Mouse (Mus musculus) embryonic facial prominence, embryonic 11.5 days (tissue): ENCODE results near the gene Hoxc10. TPM values are rescaled to one million over a fixed set of nuclear protein-coding genes. Genes with fewer than 3 reads are reported as not detected.

Experiments used
- ATAC-seq: fragments of 200-750 bp; cut with Nextera tagmentation; replicated peaks from 2 replicates; pipeline ENCODE4 v1.8.0; 2017; ENCODE audit warnings: low read depth; ENCODE audit not compliant: insufficient number of reproducible peaks, low FRiP score, low TSS enrichment
- DNase-seq: peaks from one replicate; pipeline ENCODE4 v3.0.0-alpha.2; 2015; ENCODE audit warnings: low spot score
- H3K27ac ChIP-seq: fragments of 300-500 bp; sonication (generic); replicated peaks from 2 replicates; pipeline ENCODE4 v1.5.1; 2014; ENCODE audit warnings: mild to moderate bottlenecking, low read depth, low read length, control low read depth
- H3K27me3 ChIP-seq: fragments of 300-500 bp; sonication (generic); 2 replicates; pipeline ENCODE4 v1.6.1; 2014; ENCODE audit warnings: mild to moderate bottlenecking, low read length, moderate library complexity, mixed read lengths; ENCODE audit not compliant: control insufficient read depth, insufficient read depth
- H3K36me3 ChIP-seq: fragments of 300-500 bp; sonication (generic); replicated peaks from 2 replicates; pipeline ENCODE4 v1.6.1; 2014; ENCODE audit warnings: low read depth, mild to moderate bottlenecking, low read length, moderate library complexity, mixed read lengths; ENCODE audit not compliant: control insufficient read depth, insufficient read depth
- H3K4me1 ChIP-seq: fragments of 300-500 bp; sonication (generic); 2 replicates; pipeline ENCODE4 v1.6.1; 2014; ENCODE audit warnings: low read length, mixed read lengths; ENCODE audit not compliant: control insufficient read depth, insufficient read depth
- H3K4me2 ChIP-seq: fragments of 300-500 bp; sonication (generic); 2 replicates; pipeline ENCODE4 v1.6.1; 2014; ENCODE audit warnings: low read depth, mild to moderate bottlenecking, control low read depth, low read length, moderate library complexity
- H3K4me3 ChIP-seq: fragments of 300-500 bp; sonication (generic); 2 replicates; pipeline ENCODE4 v1.5.1; 2014; ENCODE audit warnings: low read depth, low read length, control low read depth
- H3K9ac ChIP-seq: fragments of 300-500 bp; sonication (generic); replicated peaks from 2 replicates; pipeline ENCODE4 v1.6.1; 2014; ENCODE audit warnings: mild to moderate bottlenecking, control low read depth, low read length
- H3K9me3 ChIP-seq: fragments of 300-500 bp; sonication (generic); replicated peaks from 2 replicates; pipeline ENCODE4 v1.6.1; 2016; ENCODE audit warnings: mild to moderate bottlenecking, low read length, inconsistent platforms, mixed read lengths; ENCODE audit not compliant: control insufficient read depth
- WGBS: fragments of 180-500 bp; shearing (Covaris S2); extraction: QIAGEN DNeasy Blood & Tissue Kit; methylation state at CpG from one replicate; pipeline ENCODE4 v1.1.7; 2014; 5-methylcytosine and 5-hydroxymethylcytosine counted together
- polyA plus RNA-seq: library from polyadenylated mRNA; unstranded; fragments of >200 nt; fragmentation: Nextera tagmentation; extraction: Ambion mirVana; gene quantifications from 2 replicates; pipeline ENCODE4 v1.2.1, GENCODE M21; 2014

Hoxc10 gene
- polyA plus RNA-seq, 1 experiment from 2014 or later: not detected

DNA sequence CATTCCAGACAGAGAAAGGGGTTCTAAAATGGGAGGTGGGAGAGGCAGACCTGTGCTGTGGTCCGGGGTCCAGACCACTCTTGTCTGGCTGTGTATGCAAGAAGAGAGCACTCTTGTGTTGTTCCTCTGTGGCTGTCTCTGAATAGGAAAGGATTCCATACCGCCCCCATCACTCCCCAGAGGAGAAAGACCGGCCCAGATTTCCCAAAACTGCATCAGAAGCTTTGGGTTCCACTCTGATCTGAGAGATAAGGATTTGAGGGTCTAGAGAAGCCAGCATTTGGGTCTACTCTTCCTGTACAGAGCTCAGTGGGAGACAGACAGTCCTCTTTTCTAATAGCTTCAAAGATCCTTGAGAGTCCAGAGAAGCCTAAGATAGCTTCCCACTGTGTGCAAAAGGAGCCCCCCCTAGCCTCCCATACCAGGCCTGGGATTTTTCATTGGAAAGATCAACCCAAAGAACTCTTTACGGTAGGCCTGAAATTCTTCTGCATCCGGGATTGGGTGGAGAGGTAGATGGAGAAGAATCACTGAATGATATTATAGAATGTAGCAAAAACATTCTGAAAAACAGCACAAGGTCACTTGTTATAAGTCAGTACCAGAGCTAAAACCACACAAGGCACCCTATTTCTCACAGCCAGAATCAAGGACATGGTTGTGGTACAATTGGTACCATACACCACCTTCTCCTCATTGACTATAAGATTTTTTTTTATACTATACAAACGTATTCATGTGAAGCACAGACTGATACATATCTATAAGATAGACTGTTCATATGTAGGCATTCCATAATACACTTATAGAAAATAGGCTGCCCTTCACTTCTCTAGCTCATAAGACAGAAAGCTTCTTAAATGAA lies 43.7 kb upstream of the Hoxc10 start:
- DNase-seq: no peak

DNA sequence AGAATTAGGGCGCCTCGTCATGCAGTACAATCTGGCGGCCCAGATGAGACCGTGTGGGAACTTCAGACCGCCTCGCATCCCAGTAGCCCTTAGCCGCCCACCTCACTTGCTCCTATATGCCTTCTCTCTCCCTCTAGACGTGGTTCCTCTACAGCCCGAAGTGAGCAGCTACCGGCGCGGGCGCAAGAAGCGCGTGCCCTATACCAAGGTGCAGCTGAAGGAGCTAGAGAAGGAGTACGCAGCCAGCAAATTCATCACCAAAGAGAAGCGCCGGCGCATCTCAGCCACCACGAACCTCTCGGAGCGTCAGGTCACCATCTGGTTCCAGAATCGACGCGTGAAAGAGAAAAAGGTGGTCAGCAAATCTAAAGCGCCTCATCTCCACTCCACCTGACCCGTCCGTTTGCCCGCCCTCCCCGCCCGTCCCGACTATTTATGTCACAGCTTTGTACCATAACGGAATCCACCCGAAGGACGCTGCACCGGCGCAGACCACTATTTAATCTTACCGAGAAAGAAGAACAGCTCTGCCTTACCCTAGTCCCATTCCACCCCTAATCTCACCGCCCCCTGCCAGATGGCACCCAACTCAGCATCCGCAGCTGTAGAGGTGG lies 39.5 kb upstream of the Hoxc10 start:
- no peaks in the 10 kb centered on the region for H3K36me3 ChIP-seq
- no peaks in the 10 kb centered on the region for H3K4me1 ChIP-seq
- H3K9ac ChIP-seq: no peak overlapping the region
- H3K27me3 ChIP-seq: peaks cover 88% of the 10 kb centered on the region
- DNase-seq: no peak
- no peak overlapping the region for H3K4me2 ChIP-seq
- ATAC-seq: no peak
- no peaks in the 10 kb centered on the region for H3K9me3 ChIP-seq
- no peak overlapping the region for H3K4me3 ChIP-seq
- no peak overlapping the region for H3K27ac ChIP-seq
- under 1% methylated on average over 40 of the region's 40 CpGs for WGBS

More for the DNA sequence above, 43.7 kb upstream of the Hoxc10 start:
- no peak overlapping the region for H3K9ac ChIP-seq
- no peaks in the 10 kb centered on the region for H3K4me1 ChIP-seq
- WGBS: 13% methylated on average over 6 of the region's 6 CpGs
- no peak overlapping the region for H3K4me2 ChIP-seq
- H3K27me3 ChIP-seq: peaks cover 88% of the 10 kb centered on the region
- no peaks in the 10 kb centered on the region for H3K36me3 ChIP-seq
- H3K27ac ChIP-seq: no peak overlapping the region
- no peaks in the 10 kb centered on the region for H3K9me3 ChIP-seq
- H3K4me3 ChIP-seq: no peak overlapping the region
- ATAC-seq: no peak

DNA sequence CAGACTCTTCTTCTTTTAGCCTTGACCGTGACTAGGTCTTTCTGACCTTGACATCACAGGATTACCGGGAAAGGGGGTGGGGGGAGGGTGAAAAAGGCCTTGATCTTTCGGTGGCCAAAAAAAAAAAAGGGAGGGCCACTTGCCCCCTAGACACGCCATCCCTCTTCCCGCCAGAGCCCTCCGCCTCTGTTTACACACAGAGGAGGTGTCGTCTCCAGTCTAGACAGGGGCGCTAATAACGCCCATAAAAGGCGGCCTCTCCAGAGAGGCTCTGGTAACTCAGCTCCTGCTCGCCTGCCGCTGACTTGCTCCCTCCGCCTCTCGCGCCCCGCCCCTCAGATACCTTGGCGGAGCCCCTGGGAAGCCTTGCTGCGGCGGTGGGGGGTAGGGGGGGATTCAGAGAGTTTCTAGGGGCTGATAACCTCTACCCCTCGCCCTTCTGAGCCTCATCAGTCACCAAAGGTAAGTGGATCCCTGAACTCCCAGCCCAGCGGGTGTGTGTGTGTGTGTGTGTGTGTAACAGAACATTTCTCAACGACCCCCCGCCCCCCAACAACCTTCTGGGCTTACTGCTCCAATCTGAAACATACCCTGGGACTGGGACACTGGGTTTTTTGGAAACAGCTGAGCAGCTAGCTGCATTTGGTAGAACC lies 34.8 kb upstream of the Hoxc10 start:
- no peak overlapping the region for H3K27ac ChIP-seq
- under 1% methylated on average over 23 of the region's 23 CpGs for WGBS

DNA sequence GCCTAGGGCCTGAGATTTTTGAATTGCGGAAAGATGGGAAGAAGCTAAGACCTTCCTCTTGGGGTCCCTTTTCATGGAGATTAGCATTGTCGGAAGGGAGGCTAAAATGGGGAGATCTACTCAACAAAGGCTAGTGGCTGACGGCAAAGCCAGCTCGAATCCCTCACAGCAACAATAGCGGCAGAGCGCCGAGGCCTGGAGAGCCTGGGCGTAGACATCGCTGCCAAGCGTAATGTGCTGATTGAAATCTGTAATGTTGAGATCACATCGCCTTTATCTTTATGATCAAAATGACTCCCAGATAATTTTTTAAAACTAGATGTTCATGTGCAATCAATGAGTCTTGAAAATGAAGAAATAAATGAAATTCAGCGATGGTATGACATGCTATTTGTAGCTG lies 32.2 kb upstream of the Hoxc10 start:
- DNase-seq (no peak), ATAC-seq (no peak)
- Histone ChIP-seq H3K27me3 (peaks cover 97% of the 10 kb centered on the region), H3K36me3 (no peaks in the 10 kb centered on the region), H3K4me2 (no peak overlapping the region), H3K27ac (no peak overlapping the region), H3K4me3 (no peak overlapping the region), H3K9me3 (no peaks in the 10 kb centered on the region), H3K9ac (no peak overlapping the region), H3K4me1 (no peaks in the 10 kb centered on the region)
- under 1% methylated on average over 12 of the region's 12 CpGs for WGBS

More for the DNA sequence above, 34.8 kb upstream of the Hoxc10 start:
- Histone ChIP-seq H3K4me1 (no peaks in the 10 kb centered on the region), H3K36me3 (no peaks in the 10 kb centered on the region), H3K9me3 (no peaks in the 10 kb centered on the region), H3K9ac (no peak overlapping the region), H3K4me2 (no peak overlapping the region), H3K4me3 (no peak overlapping the region), H3K27me3 (peaks cover 98% of the 10 kb centered on the region)
- DNase-seq (no peak), ATAC-seq (0 out of 2 replicates have a peak, but pooled peaks have one; percentile 23)

DNA sequence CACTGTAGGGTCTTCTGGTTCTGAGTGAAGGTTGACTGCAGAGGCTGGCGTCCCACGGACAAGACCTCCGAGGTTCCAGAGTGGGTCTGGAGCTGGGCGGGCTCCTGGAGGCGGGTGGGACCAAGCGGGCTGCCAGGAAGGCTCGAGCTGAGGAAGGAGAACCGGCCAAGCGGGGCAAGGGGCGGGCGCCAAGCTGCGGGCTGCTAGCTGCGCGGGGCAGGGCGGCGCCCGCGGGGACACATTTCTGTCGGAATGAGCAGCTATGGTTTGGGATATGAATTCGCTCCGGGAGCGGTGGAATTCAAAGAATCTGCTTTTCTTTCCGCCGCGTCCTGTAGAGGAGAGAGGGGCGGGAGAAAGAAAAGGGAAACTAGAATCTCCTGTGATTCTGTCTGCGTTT lies 31.7 kb upstream of the Hoxc10 start:
- H3K4me1 ChIP-seq: no peaks in the 10 kb centered on the region
- no peak overlapping the region for H3K27ac ChIP-seq
- no peak overlapping the region for H3K4me2 ChIP-seq
- H3K9ac ChIP-seq: no peak overlapping the region
- ATAC-seq (no peak), DNase-seq (no peak)
- no peak overlapping the region for H3K4me3 ChIP-seq
- no peaks in the 10 kb centered on the region for H3K9me3 ChIP-seq
- no peaks in the 10 kb centered on the region for H3K36me3 ChIP-seq
- WGBS: 0% methylated on average over 26 of the region's 27 CpGs
- H3K27me3 ChIP-seq: peaks cover 97% of the 10 kb centered on the region

DNA sequence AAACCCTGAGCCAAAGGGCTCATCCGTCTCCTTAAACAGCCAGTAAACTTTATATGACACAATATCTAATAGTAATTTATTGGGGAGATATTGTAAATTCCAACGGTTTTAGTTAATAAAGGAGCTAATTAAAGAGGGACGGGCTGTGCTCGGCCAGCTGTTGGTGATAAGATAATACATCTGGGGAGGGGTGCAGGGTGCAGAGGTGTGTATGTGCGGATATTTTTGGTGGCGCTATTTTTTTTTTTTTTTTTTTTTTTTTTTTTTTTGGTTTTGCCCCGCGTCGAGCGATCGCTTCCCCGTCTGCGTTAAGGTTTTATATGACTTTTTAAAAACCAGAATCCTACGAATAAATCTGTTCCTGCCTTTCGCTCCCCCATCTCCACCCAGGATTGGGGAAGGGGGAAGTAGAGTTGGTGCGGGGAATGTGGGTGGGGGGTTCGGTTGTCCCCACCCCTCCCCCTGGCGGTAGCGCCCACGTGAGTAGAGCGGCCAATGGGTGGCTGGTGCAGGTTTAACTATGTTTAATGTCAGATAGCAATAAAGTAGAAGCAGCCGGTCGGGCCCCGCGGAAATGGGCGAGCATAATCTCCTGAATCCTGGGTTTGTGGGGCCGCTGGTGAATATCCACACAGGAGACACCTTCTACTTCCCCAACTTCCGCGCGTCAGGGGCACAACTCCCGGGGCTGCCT lies 30.2 kb upstream of the Hoxc10 start, which contains the start of gene Hoxc12:
Gene Hoxc12 (plus strand): TSS at position 479 of the 694 bp plus-strand sequence.
- H3K27me3 ChIP-seq: peaks cover 97% of the 10 kb centered on the region
- no peak within 1 kb of the TSS for H3K27ac ChIP-seq
- WGBS: 2% methylated on average over 31 of the region's 31 CpGs
- no peak for DNase-seq
- ATAC-seq: no peak
- H3K9me3 ChIP-seq: no peaks in the 10 kb centered on the region
- H3K9ac ChIP-seq: no peak within 1 kb of the TSS
- H3K36me3 ChIP-seq: no peaks in the 10 kb centered on the region
- no peaks in the 10 kb centered on the region for H3K4me1 ChIP-seq
- no peak within 1 kb of the TSS for H3K4me2 ChIP-seq
- no peak within 1 kb of the TSS for H3K4me3 ChIP-seq

DNA sequence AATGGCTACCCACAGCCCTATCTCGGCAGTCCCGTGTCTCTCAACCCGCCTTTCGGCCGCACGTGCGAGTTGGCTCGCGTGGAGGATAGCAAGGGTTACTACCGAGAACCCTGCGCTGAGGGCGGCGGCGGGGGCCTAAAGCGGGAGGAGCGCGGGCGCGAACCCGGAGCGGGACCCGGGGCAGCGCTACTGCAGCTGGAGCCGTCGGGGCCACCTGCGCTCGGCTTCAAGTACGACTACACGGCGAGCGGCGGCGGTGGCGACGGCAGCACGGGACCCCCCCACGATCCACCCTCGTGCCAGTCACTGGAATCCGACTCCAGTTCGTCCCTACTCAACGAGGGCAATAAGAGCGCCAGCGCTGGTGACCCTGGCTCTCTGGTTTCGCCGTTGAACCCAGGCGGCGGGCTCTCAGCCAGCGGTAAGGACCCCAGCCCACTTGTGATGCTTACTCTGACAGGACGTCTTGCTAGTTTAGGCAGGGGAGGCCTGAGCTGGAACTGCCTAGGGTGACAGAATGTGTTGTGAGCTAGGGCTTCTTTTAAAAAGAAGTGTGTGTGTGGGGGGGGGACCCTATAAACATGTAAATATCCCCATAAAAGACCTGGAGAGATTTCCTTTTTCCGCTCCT lies 29.4 kb upstream of the Hoxc10 start:
- Histone ChIP-seq H3K27ac (no peak overlapping the region), H3K4me3 (no peak overlapping the region), H3K27me3 (peaks cover 97% of the 10 kb centered on the region), H3K4me1 (no peaks in the 10 kb centered on the region), H3K9ac (no peak overlapping the region), H3K9me3 (no peaks in the 10 kb centered on the region), H3K4me2 (no peak overlapping the region), H3K36me3 (no peaks in the 10 kb centered on the region)
- no peak for ATAC-seq
- WGBS: under 1% methylated on average over 50 of the region's 50 CpGs
- DNase-seq: no peak
